Mouse (Mus musculus) heart, postnatal 36 days (tissue): ENCODE data around the gene Adprm. TPM values are rescaled to one million over a fixed set of nuclear protein-coding genes. Genes with fewer than 3 reads are reported as not detected.
A peak's percentile ranks its signal among the peaks of the same experiment; 100 is the strongest.
"Not testable (repeated sequence)": the region's sequence is repeated elsewhere in the genome, so short reads cannot be mapped to it uniquely, and the experiment has no call there.

Experiments used
- DNase-seq, 2 experiments: peaks; one replicate each; pipeline ENCODE4 v3.0.0; 2021 to 2022
- intact Hi-C: fragments of 180-260 bp; cut with DNase I; formaldehyde crosslinking; loops from one replicate; pipeline ENCODE4 v1.15.1; 2025
- total RNA-seq, 2 experiments: library from RNA; stranded (reverse); gene quantifications; 2 replicates each; pipeline ENCODE4 v1.2.3; 2021

Gene Adprm
- total RNA-seq, result 10 to 100 TPM; 12.5 to 16.3 TPM

- DNase-seq, result peak; percentile 87 to 90
- intact Hi-C loops, result loop anchor here (2.0 kb wide), 1 partner anchor 28 kb away; the partner anchor contains the start of gene Tmem220
Measured at GRCm38 (mm10) chr11:67052321-67052952, at the start of gene Adprm, which contains the start of gene Sco1. Gene Adprm (minus strand): TSS chr11:67052594. Gene Sco1 (plus strand): TSS chr11:67052670.

GRCm38 (mm10) chr11:67101713-67102112 lies 49.3 kb upstream of the Adprm start:
- DNase-seq, result peak; percentile 36 to 52
- intact Hi-C loops, result loop anchor here (5.0 kb wide), 1 partner anchor 74 kb away; the partner anchor contains the start of gene Tmem220

GRCm38 (mm10) chr11:67100169-67100568 lies 47.8 kb upstream of the Adprm start:
- peak; percentile 21 to 22 for DNase-seq
- intact Hi-C loops, result loop anchor here (5.0 kb wide), 1 partner anchor 73 kb away; the partner anchor contains the start of gene Tmem220

- intact Hi-C loops, result no loop called here
- no peak for DNase-seq
Measured at GRCm38 (mm10) chr11:67099241-67099640, 46.8 kb upstream of the Adprm start.

DNA sequence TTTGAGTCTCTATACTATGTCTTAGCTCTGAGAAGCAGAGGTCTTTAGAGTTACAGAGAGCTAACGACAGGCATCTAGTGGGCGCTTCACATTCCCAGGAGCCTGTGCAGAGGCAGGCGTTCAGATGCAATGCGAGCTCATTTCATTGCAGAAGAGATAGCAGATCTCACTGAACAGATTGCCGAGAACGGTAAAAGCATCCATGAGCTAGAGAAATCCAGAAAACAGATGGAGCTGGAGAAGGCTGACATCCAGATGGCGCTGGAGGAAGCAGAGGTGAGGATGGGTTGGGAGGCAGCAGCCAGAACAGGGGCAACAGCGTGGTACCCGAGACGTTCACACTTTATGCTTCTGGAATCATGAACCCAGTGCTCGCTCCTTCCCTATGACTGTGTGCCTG lies 46.0 kb upstream of the Adprm start:
- DNase-seq, result no peak
- intact Hi-C loops, result no loop called here

DNA sequence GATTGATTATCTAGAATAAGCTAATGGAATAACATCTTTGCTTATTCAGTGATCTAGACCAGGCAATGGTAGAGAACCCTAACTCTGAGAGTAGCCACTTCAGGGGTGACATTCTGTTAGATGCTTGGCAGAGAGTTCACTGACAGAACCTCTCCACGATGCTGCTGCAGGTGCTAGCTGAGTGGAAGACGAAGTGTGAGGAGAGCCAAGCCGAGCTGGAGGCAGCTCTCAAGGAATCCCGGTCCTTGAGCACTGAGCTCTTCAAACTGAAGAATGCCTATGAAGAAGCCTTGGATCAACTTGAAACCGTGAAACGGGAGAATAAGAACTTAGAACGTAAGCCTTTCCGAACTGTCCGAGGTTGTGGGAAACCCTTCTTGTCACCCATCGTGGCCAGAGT lies 45.3 kb upstream of the Adprm start:
- intact Hi-C loops, result no loop called here
- DNase-seq, result no peak

DNA sequence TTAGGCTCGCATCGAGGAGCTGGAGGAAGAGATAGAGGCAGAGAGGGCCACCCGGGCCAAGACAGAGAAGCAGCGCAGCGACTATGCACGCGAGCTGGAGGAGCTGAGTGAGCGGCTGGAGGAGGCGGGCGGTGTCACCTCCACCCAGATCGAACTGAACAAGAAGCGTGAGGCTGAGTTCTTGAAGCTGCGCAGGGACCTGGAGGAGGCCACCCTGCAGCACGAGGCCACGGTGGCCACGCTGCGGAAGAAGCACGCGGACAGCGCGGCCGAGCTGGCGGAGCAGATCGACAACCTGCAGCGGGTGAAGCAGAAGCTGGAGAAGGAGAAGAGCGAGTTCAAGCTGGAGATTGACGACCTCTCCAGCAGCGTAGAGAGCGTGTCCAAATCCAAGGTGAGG lies 42.1 kb upstream of the Adprm start:
- no peak for DNase-seq
- intact Hi-C loops, result no loop called here

DNA sequence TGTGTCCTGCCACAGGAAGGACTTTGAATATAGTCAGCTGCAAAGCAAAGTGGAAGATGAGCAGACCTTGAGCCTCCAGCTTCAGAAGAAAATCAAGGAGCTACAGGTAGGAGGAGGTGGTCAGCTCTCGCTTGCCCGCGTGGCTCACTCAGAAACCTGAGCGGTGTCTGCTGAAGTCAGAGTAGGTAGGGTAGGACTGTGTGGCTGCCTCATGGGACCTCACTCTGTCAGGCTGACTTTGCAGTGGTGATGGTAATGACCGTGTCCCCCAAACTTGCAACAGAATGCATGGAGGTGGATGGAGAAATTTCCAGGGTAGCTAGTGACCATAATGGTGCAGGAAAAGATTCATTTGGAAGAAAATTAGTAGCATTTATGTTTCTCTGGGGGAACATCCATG lies 41.3 kb upstream of the Adprm start:
- intact Hi-C loops, result no loop called here

GRCm38 (mm10) chr11:67093201-67093600 lies 40.8 kb upstream of the Adprm start:
- intact Hi-C loops, result no loop called here

More for the DNA sequence above, 41.3 kb upstream of the Adprm start:
- DNase-seq, result no peak

GRCm38 (mm10) chr11:67092354-67092753 lies 40.0 kb upstream of the Adprm start:
- DNase-seq, intact Hi-C loops: not testable (repeated sequence)

More at GRCm38 (mm10) chr11:67093201-67093600, 40.8 kb upstream of the Adprm start:
- DNase-seq, result no peak

GRCm38 (mm10) chr11:67087225-67087624 lies 34.8 kb upstream of the Adprm start:
- intact Hi-C loops, result no loop called here
- no peak for DNase-seq

GRCm38 (mm10) chr11:67086467-67087164 lies 34.2 kb upstream of the Adprm start:
- intact Hi-C loops, result no loop called here
- no peak for DNase-seq

GRCm38 (mm10) chr11:67085489-67085888 lies 33.1 kb upstream of the Adprm start:
- intact Hi-C loops, result loop anchor here (1.0 to 2.0 kb wide), 2 partner anchors 60 to 179 kb away; partner anchors contain the start of gene Tmem220
- peak; percentile 61 to 73 for DNase-seq

- intact Hi-C loops, result loop anchor here (2.0 kb wide), 1 partner anchor 177 kb away; no protein-coding TSS in a partner anchor
- DNase-seq, result no peak
Measured at GRCm38 (mm10) chr11:67083712-67084340, 31.4 kb upstream of the Adprm start.

DNA sequence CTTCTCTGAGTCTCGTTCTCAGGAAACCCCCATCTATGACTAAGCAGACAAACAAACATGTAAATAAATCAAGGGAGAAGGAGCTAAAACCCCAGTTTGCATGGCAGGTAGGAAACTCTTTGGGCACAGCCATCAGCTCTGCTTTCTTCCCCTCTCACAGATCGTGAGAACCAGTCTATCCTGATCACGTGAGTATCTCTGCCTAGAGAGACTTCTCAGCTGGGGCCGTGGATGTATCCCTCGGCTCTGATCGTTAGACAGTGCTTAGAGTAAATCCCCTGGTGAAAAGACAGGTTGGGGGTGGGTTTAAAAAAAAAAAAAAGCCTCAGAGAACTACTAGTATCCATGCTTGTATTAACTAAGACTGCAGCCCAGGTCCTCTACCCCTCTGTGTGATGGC lies 30.8 kb upstream of the Adprm start:
- intact Hi-C loops, result no loop called here
- DNase-seq, result no peak

GRCm38 (mm10) chr11:67082793-67083192 lies 30.4 kb upstream of the Adprm start:
- intact Hi-C loops, result no loop called here
- no peak for DNase-seq

GRCm38 (mm10) chr11:67082188-67082587 lies 29.8 kb upstream of the Adprm start:
- intact Hi-C loops, result no loop called here
- no peak for DNase-seq

- intact Hi-C loops, result no loop called here
- no peak for DNase-seq
Measured at GRCm38 (mm10) chr11:67081125-67081649, 28.8 kb upstream of the Adprm start.

DNA sequence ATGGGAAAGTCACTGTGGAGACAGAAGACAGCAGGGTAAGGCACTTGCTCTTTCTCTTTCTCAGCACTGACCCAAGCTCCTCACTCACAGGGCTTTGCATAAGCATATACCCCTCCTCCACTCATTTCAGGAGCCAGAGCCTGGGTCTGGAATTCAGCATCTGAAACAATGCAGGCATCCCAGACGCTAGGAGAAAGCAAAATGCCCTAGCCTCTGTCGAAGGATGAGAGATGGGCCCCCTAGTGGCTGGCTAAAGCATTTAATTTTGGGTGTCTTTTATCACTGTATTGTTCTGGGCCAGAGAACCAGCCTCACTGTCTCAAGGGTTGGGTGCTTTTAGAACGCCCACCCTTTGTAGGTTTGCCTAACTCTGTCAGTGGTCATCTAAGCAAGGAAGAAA lies 27.8 kb upstream of the Adprm start:
- intact Hi-C loops, result loop anchor here (1.0 kb wide), 1 partner anchor 56 kb away; no protein-coding TSS in a partner anchor

GRCm38 (mm10) chr11:67079740-67080139 lies 27.3 kb upstream of the Adprm start:
- no peak for DNase-seq
- intact Hi-C loops, result loop anchor here (1.0 kb wide), 1 partner anchor 55 kb away; no protein-coding TSS in a partner anchor

More for the DNA sequence above, 27.8 kb upstream of the Adprm start:
- peak; percentile 61 to 63 for DNase-seq

GRCm38 (mm10) chr11:67078888-67079287 lies 26.5 kb upstream of the Adprm start:
- DNase-seq, result no peak
- intact Hi-C loops, result no loop called here
